Mouse (Mus musculus) hindbrain, postnatal 0 days (tissue): Measurements from ENCODE around the gene Azi2. TPM values are rescaled to one million over a fixed set of nuclear protein-coding genes. Genes with fewer than 3 reads are reported as not detected.
A peak's percentile ranks its signal among the peaks of the same experiment; 100 is the strongest.

Experiments
- ATAC-seq: fragments of 200-750 bp; cut with Nextera tagmentation; 2 replicates; pipeline ENCODE4 v1.8.0; 2017; ENCODE audit warnings: mild to moderate bottlenecking, moderate TSS enrichment, moderate library complexity
- DNase-seq: peaks from one replicate; pipeline ENCODE4 v3.0.0-alpha.2; 2015; ENCODE audit warnings: low spot score
- H3K27ac ChIP-seq: fragments of 300-500 bp; sonication (generic); 2 replicates; pipeline ENCODE4 v1.5.1; 2014; ENCODE audit warnings: mild to moderate bottlenecking
- H3K27me3 ChIP-seq: fragments of 300-500 bp; sonication (generic); 2 replicates; pipeline ENCODE4 v1.6.1; 2014; ENCODE audit warnings: low read length, mixed read lengths; ENCODE audit not compliant: insufficient read depth
- H3K36me3 ChIP-seq: fragments of 300-500 bp; sonication (generic); 2 replicates; pipeline ENCODE4 v1.6.1; 2014; ENCODE audit warnings: low read length, mixed read lengths; ENCODE audit not compliant: insufficient read depth
- H3K4me1 ChIP-seq: fragments of 300-500 bp; sonication (generic); 2 replicates; pipeline ENCODE4 v1.6.1; 2014; ENCODE audit warnings: antibody characterized with exemption, low read length, mixed read lengths; ENCODE audit not compliant: insufficient read depth
- H3K4me2 ChIP-seq: fragments of 300-500 bp; sonication (generic); 2 replicates; pipeline ENCODE4 v1.6.1; 2014; ENCODE audit warnings: low read depth, mild to moderate bottlenecking, low read length, moderate library complexity, mixed read lengths
- H3K4me3 ChIP-seq: fragments of 300-500 bp; sonication (generic); 2 replicates; pipeline ENCODE4 v1.5.1; 2014; ENCODE audit warnings: low read length
- H3K9ac ChIP-seq: fragments of 300-500 bp; sonication (generic); replicated peaks from 2 replicates; pipeline ENCODE4 v1.6.1; 2014; ENCODE audit warnings: mild to moderate bottlenecking, low read length, moderate library complexity, mixed read lengths
- H3K9me3 ChIP-seq: fragments of 300-500 bp; sonication (generic); 2 replicates; pipeline ENCODE4 v1.6.1; 2016; ENCODE audit warnings: low read length, mixed read lengths
- CTCF ChIP-seq: IDR thresholded peaks from 2 replicates; pipeline ENCODE4 v1.5.1; 2016; ENCODE audit warnings: antibody characterized with exemption, control low read depth, low read depth
- WGBS: fragments of 180-500 bp; shearing (Covaris S2); extraction: QIAGEN DNeasy Blood & Tissue Kit; methylation state at CpG from one replicate; pipeline ENCODE4 v1.1.7; 2014; 5-methylcytosine and 5-hydroxymethylcytosine counted together
- microRNA-seq, 2 experiments: library from miRNA; unstranded; fragments of <30 nt; microRNA quantifications; one replicate each; pipeline ENCODE4; 2016
- polyA plus RNA-seq: library from polyadenylated mRNA; unstranded; fragments of >200 nt; fragmentation: Nextera tagmentation; extraction: Ambion mirVana; gene quantifications from 2 replicates; pipeline ENCODE4 v1.2.1, GENCODE M21; 2015
- total RNA-seq: library from RNA; depleted of rRNA; stranded (reverse); fragments of >200 nt; gene quantifications from 2 replicates; pipeline ENCODE4 v1.2.3, GENCODE M21; 2014; rRNA removed

Gene Azi2
- total and polyA plus RNA-seq, 2 experiments from 2014 or later: 57.6 to 61.3 TPM

DNA sequence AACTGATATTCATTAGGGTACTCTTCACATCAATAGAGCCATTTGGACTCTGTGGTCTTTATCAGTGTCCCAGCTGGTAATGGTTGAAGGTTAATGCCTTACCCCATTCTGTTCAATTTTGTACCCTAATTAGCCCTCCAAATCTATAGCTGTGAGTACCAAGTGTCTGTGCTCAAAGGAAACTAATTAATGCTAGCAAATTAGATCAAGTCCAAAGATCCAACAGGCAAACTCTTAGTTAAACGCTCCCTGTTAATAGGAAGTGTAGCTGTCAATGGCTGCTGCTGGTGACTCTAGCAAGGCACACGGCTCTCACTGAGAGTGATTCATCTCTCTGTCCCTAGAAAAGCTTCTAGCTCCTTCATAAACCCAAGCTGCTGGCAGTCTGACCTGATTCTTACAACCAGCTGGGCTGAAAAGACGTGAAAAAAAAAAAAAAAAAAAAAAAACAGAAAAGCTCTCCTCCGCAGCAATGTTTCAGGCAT lies 68.3 kb downstream of the Azi2 start:
- no peaks in the 10 kb centered on the region for H3K27me3 ChIP-seq
- H3K9me3 ChIP-seq: no peaks in the 10 kb centered on the region
- H3K4me1 ChIP-seq: no peaks in the 10 kb centered on the region
- no peak overlapping the region for H3K27ac ChIP-seq
- 41% methylated on average over 4 of the region's 4 CpGs for WGBS
- TF ChIP-seq CTCF: no peak
- no peak overlapping the region for H3K4me2 ChIP-seq
- H3K4me3 ChIP-seq: no peak overlapping the region
- ATAC-seq: no peak
- no peak overlapping the region for H3K9ac ChIP-seq
- no peaks in the 10 kb centered on the region for H3K36me3 ChIP-seq
- peak; percentile 16 for DNase-seq

DNA sequence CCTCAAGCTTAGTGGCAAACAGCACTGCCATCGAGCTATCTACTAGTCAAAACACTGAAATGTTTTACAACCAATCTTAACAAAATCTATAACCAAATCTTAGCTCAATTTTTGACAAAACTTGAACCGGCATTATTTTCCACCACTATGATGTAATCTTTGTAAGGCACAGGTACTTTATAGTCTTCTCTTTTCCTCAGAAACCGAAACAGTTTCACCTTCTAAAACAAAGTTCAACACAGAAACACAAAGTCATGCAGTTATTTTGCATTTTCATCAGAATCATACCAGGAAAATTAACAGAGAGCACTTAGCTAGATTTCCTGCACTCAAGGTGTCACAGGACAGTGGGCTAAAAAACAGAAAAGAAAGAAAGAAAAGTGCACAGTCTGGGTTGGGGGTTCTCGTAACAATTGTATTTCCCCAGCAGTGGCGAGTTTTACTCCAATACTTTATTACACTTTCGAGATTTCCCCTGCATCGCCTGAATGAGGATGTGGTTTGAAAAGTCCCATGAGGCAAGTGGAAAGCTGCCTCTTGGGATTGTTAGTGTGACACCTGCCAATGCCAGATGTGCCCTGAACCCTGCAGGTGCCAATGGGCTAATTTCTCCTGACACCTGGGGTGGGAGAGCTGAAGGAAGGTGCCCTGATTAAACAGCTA lies 69.5 kb downstream of the Azi2 start:
- Histone ChIP-seq H3K4me3 (no peak overlapping the region), H3K27me3 (no peaks in the 10 kb centered on the region), H3K9ac (no peak overlapping the region), H3K9me3 (no peaks in the 10 kb centered on the region), H3K27ac (no peak overlapping the region), H3K36me3 (no peaks in the 10 kb centered on the region), H3K4me2 (no peak overlapping the region), H3K4me1 (no peaks in the 10 kb centered on the region)
- ATAC-seq (no peak), DNase-seq (no peak)
- no peak for TF ChIP-seq CTCF
- WGBS: 84% methylated on average over 7 of the region's 7 CpGs

DNA sequence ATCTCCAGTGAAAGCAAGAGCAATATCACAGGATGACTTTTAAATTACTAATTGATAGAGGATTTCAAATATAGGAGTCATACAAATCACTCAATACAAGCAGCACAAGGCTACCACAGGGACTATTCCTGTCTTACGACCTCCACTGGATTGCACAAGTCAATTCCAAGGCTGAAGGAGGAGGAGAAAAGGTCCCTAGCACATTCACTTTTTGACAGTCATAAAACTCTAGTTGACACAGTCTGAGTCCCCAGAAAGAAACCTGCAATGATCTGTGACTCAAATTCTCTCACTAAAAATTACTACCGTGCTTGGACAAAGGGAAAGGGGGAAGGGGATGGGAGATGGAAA lies 70.0 kb downstream of the Azi2 start:
- H3K4me2 ChIP-seq: no peak overlapping the region
- no peaks in the 10 kb centered on the region for H3K4me1 ChIP-seq
- ATAC-seq: no peak
- no peaks in the 10 kb centered on the region for H3K36me3 ChIP-seq
- H3K4me3 ChIP-seq: no peak overlapping the region
- no peak for DNase-seq
- H3K27ac ChIP-seq: no peak overlapping the region
- H3K9me3 ChIP-seq: no peaks in the 10 kb centered on the region
- WGBS: 72% methylated on average over 2 of the region's 2 CpGs
- H3K27me3 ChIP-seq: no peaks in the 10 kb centered on the region
- H3K9ac ChIP-seq: no peak overlapping the region
- TF ChIP-seq CTCF: no peak

Small RNA genes within 50 kb of the gene (microRNA-seq; reads per million reads assigned to microRNA genes)
- 0 reads per million in 2 experiments for gene Gm22008

Other genes with a start within 250 kb of the Azi2 start
- 2.0 and 2.3 TPM in 2 replicates for gene Cmc1, start 109.7 kb downstream of the Azi2 start, total RNA-seq
- gene Cmc1, start 109.7 kb downstream of the Azi2 start, polyA plus RNA-seq: 44.5 and 51.9 TPM in 2 replicates